Mouse (Mus musculus): ENCODE data around the gene Aspg. TPM values are rescaled to one million over a fixed set of nuclear protein-coding genes. Genes with fewer than 3 reads are reported as not detected.

Aspg gene
- polyA plus RNA-seq (2014; fragmentation: Nextera tagmentation; extraction: Ambion mirVana) = 0.25 TPM in 1 of 2 replicates, not detected in the other

- Histone ChIP-seq H3K9me3 (ENCODE audit: control insufficient read depth, low read length) (no peaks in the 10 kb centered on the region), H3K9ac (ENCODE audit: low read length) (no peak within 1 kb of the TSS), H3K36me3 (ENCODE audit: control insufficient read depth, insufficient read depth, low read length) (no peaks in the 10 kb centered on the region), H3K4me3 (ENCODE audit: low read depth, low read length) (no peak within 1 kb of the TSS), H3K27ac (ENCODE audit: low read depth, low read length) (no peak within 1 kb of the TSS), H3K27me3 (ENCODE audit: control insufficient read depth, insufficient read depth, low read length) (no peaks in the 10 kb centered on the region), H3K4me2 (peak within 1 kb of the TSS; percentile 23), H3K4me1 (ENCODE audit: control insufficient read depth, insufficient read depth, low read length) (0 out of 2 replicates have a peak, but pooled peaks cover 3% of the 10 kb centered on the region)
- 3% methylated on average over 14 of the region's 14 CpGs for WGBS
- ATAC-seq (ENCODE audit: low FRiP score) (no peak), DNase-seq (ENCODE audit: low spot score, missing footprints) (no peak)
These were observed at the start of gene Aspg for GRCm38 (mm10) chr12:112106541-112106971. Aspg (plus strand) TSS chr12:112106679.

GRCm38 (mm10) chr12:112077651-112078050 lies 28.8 kb upstream of the Aspg start:
- H3K27me3 ChIP-seq (ENCODE audit: control insufficient read depth, insufficient read depth, low read length) = no peaks in the 10 kb centered on the region
- DNase-seq (ENCODE audit: low spot score, missing footprints) (peak; percentile 98), ATAC-seq (ENCODE audit: low FRiP score) (peak; percentile 55)
- H3K4me2 ChIP-seq = no peak overlapping the region
- H3K4me1 ChIP-seq (ENCODE audit: control insufficient read depth, insufficient read depth, low read length) = no peaks in the 10 kb centered on the region
- no peak overlapping the region for H3K4me3 ChIP-seq (ENCODE audit: low read depth, low read length)
- H3K9me3 ChIP-seq (ENCODE audit: control insufficient read depth, low read length) = no peaks in the 10 kb centered on the region
- no peak overlapping the region for H3K27ac ChIP-seq (ENCODE audit: low read depth, low read length)
- 17% methylated on average over 6 of the region's 6 CpGs for WGBS
- H3K9ac ChIP-seq (ENCODE audit: low read length) = no peak overlapping the region
- H3K36me3 ChIP-seq (ENCODE audit: control insufficient read depth, insufficient read depth, low read length) = no peaks in the 10 kb centered on the region

GRCm38 (mm10) chr12:112079911-112080310 lies 26.6 kb upstream of the Aspg start:
- H3K36me3 ChIP-seq (ENCODE audit: control insufficient read depth, insufficient read depth, low read length) = no peaks in the 10 kb centered on the region
- no peak overlapping the region for H3K4me2 ChIP-seq
- DNase-seq (ENCODE audit: low spot score, missing footprints) (no peak), ATAC-seq (ENCODE audit: low FRiP score) (no peak)
- no peaks in the 10 kb centered on the region for H3K27me3 ChIP-seq (ENCODE audit: control insufficient read depth, insufficient read depth, low read length)
- 80% methylated on average over 8 of the region's 8 CpGs for WGBS
- no peaks in the 10 kb centered on the region for H3K4me1 ChIP-seq (ENCODE audit: control insufficient read depth, insufficient read depth, low read length)
- no peaks in the 10 kb centered on the region for H3K9me3 ChIP-seq (ENCODE audit: control insufficient read depth, low read length)
- no peak overlapping the region for H3K27ac ChIP-seq (ENCODE audit: low read depth, low read length)
- H3K4me3 ChIP-seq (ENCODE audit: low read depth, low read length) = no peak overlapping the region
- H3K9ac ChIP-seq (ENCODE audit: low read length) = no peak overlapping the region

- DNase-seq (ENCODE audit: low spot score, missing footprints) (no peak), ATAC-seq (ENCODE audit: low FRiP score) (no peak)
- WGBS = 92% methylated on average over 4 of the region's 4 CpGs
- H3K27me3 ChIP-seq (ENCODE audit: control insufficient read depth, insufficient read depth, low read length) = no peaks in the 10 kb centered on the region
- no peaks in the 10 kb centered on the region for H3K4me1 ChIP-seq (ENCODE audit: control insufficient read depth, insufficient read depth, low read length)
- no peak overlapping the region for H3K4me3 ChIP-seq (ENCODE audit: low read depth, low read length)
- H3K36me3 ChIP-seq (ENCODE audit: control insufficient read depth, insufficient read depth, low read length) = no peaks in the 10 kb centered on the region
- no peak overlapping the region for H3K27ac ChIP-seq (ENCODE audit: low read depth, low read length)
- no peak overlapping the region for H3K4me2 ChIP-seq
- H3K9ac ChIP-seq (ENCODE audit: low read length) = no peak overlapping the region
- no peaks in the 10 kb centered on the region for H3K9me3 ChIP-seq (ENCODE audit: control insufficient read depth, low read length)
These were observed 25.6 kb upstream of the Aspg start for GRCm38 (mm10) chr12:112080911-112081310.

- Histone ChIP-seq H3K27ac (ENCODE audit: low read depth, low read length) (no peak overlapping the region), H3K4me3 (ENCODE audit: low read depth, low read length) (no peak overlapping the region), H3K27me3 (ENCODE audit: control insufficient read depth, insufficient read depth, low read length) (no peaks in the 10 kb centered on the region), H3K36me3 (ENCODE audit: control insufficient read depth, insufficient read depth, low read length) (no peaks in the 10 kb centered on the region), H3K9ac (ENCODE audit: low read length) (no peak overlapping the region), H3K4me1 (ENCODE audit: control insufficient read depth, insufficient read depth, low read length) (no peaks in the 10 kb centered on the region), H3K4me2 (no peak overlapping the region), H3K9me3 (ENCODE audit: control insufficient read depth, low read length) (no peaks in the 10 kb centered on the region)
- WGBS = 50% methylated on average over 1 of the region's 1 CpGs
- ATAC-seq (ENCODE audit: low FRiP score) = no peak
- no peak for DNase-seq (ENCODE audit: low spot score, missing footprints)
These were observed 24.2 kb upstream of the Aspg start for GRCm38 (mm10) chr12:112082241-112082640.

- WGBS = 94% methylated on average over 3 of the region's 3 CpGs
- DNase-seq (ENCODE audit: low spot score, missing footprints) = no peak
These were observed 20.2 kb upstream of the Aspg start for GRCm38 (mm10) chr12:112086250-112086649.

GRCm38 (mm10) chr12:112086726-112087125 lies 19.8 kb upstream of the Aspg start:
- Histone ChIP-seq H3K9ac (ENCODE audit: low read length) (no peak overlapping the region), H3K4me1 (ENCODE audit: control insufficient read depth, insufficient read depth, low read length) (no peaks in the 10 kb centered on the region), H3K36me3 (ENCODE audit: control insufficient read depth, insufficient read depth, low read length) (no peaks in the 10 kb centered on the region), H3K27me3 (ENCODE audit: control insufficient read depth, insufficient read depth, low read length) (no peaks in the 10 kb centered on the region), H3K4me3 (ENCODE audit: low read depth, low read length) (no peak overlapping the region), H3K9me3 (ENCODE audit: control insufficient read depth, low read length) (no peaks in the 10 kb centered on the region), H3K4me2 (no peak overlapping the region), H3K27ac (ENCODE audit: low read depth, low read length) (no peak overlapping the region)
- DNase-seq (ENCODE audit: low spot score, missing footprints) (no peak), ATAC-seq (ENCODE audit: low FRiP score) (no peak)
- WGBS = 82% methylated on average over 6 of the region's 6 CpGs

More at GRCm38 (mm10) chr12:112086250-112086649, 20.2 kb upstream of the Aspg start:
- Histone ChIP-seq H3K36me3 (ENCODE audit: control insufficient read depth, insufficient read depth, low read length) (no peaks in the 10 kb centered on the region), H3K4me3 (ENCODE audit: low read depth, low read length) (no peak overlapping the region), H3K4me2 (no peak overlapping the region), H3K9me3 (ENCODE audit: control insufficient read depth, low read length) (no peaks in the 10 kb centered on the region), H3K27ac (ENCODE audit: low read depth, low read length) (no peak overlapping the region), H3K4me1 (ENCODE audit: control insufficient read depth, insufficient read depth, low read length) (no peaks in the 10 kb centered on the region), H3K27me3 (ENCODE audit: control insufficient read depth, insufficient read depth, low read length) (no peaks in the 10 kb centered on the region), H3K9ac (ENCODE audit: low read length) (no peak overlapping the region)
- ATAC-seq (ENCODE audit: low FRiP score) = no peak

- Histone ChIP-seq H3K27me3 (ENCODE audit: control insufficient read depth, insufficient read depth, low read length) (no peaks in the 10 kb centered on the region), H3K4me1 (ENCODE audit: control insufficient read depth, insufficient read depth, low read length) (no peaks in the 10 kb centered on the region), H3K9ac (ENCODE audit: low read length) (no peak overlapping the region), H3K36me3 (ENCODE audit: control insufficient read depth, insufficient read depth, low read length) (no peaks in the 10 kb centered on the region), H3K4me3 (ENCODE audit: low read depth, low read length) (no peak overlapping the region), H3K27ac (ENCODE audit: low read depth, low read length) (no peak overlapping the region), H3K9me3 (ENCODE audit: control insufficient read depth, low read length) (no peaks in the 10 kb centered on the region), H3K4me2 (no peak overlapping the region)
- ATAC-seq (ENCODE audit: low FRiP score) = no peak
- WGBS = 67% methylated on average over 12 of the region's 12 CpGs
- no peak for DNase-seq (ENCODE audit: low spot score, missing footprints)
These were observed 17.7 kb upstream of the Aspg start for GRCm38 (mm10) chr12:112088609-112089324.

GRCm38 (mm10) chr12:112091054-112091453 lies 15.4 kb upstream of the Aspg start:
- WGBS = 10% methylated on average over 12 of the region's 12 CpGs
- Histone ChIP-seq H3K36me3 (ENCODE audit: control insufficient read depth, insufficient read depth, low read length) (no peaks in the 10 kb centered on the region), H3K4me3 (ENCODE audit: low read depth, low read length) (no peak overlapping the region), H3K4me2 (no peak overlapping the region), H3K4me1 (ENCODE audit: control insufficient read depth, insufficient read depth, low read length) (no peaks in the 10 kb centered on the region), H3K9ac (ENCODE audit: low read length) (no peak overlapping the region; the same call in 1 of the 2 replicates), H3K27me3 (ENCODE audit: control insufficient read depth, insufficient read depth, low read length) (no peaks in the 10 kb centered on the region), H3K27ac (ENCODE audit: low read depth, low read length) (no peak overlapping the region), H3K9me3 (ENCODE audit: control insufficient read depth, low read length) (no peaks in the 10 kb centered on the region)
- DNase-seq (ENCODE audit: low spot score, missing footprints) (peak; percentile 93), ATAC-seq (ENCODE audit: low FRiP score) (no peak)
